Mouse (Mus musculus) liver, embryonic 14.5 days (tissue): ENCODE measurements around the gene Mchr1. TPM values are rescaled to one million over a fixed set of nuclear protein-coding genes. Genes with fewer than 3 reads are reported as not detected.
"Not testable (repeated sequence)": the region's sequence is repeated elsewhere in the genome, so short reads cannot be mapped to it uniquely, and the experiment has no call there.

Experiments used
- ATAC-seq: fragments of 200-750 bp; cut with Nextera tagmentation; 2 replicates; pipeline ENCODE4 v1.8.0; 2017; ENCODE audit warnings: moderate number of reproducible peaks, mild to moderate bottlenecking, moderate library complexity; ENCODE audit not compliant: insufficient read depth
- DNase-seq, 3 experiments: peaks; one replicate each; pipeline ENCODE4 v3.0.0-alpha.2; 2012 to 2013; ENCODE audit warnings: low read depth in 3 of 3, low spot score in 3 of 3
- H3K27ac ChIP-seq: fragments of 300-500 bp; sonication (generic); 2 replicates; pipeline ENCODE4 v1.5.1; 2014; ENCODE audit warnings: moderate library complexity, mild to moderate bottlenecking, control low read depth, inconsistent platforms
- H3K27me3 ChIP-seq: fragments of 300-500 bp; sonication (generic); 2 replicates; pipeline ENCODE4 v1.6.1; 2014; ENCODE audit warnings: mild to moderate bottlenecking, low read length, moderate library complexity; ENCODE audit not compliant: control insufficient read depth, insufficient read depth
- H3K36me3 ChIP-seq: fragments of 300-500 bp; sonication (generic); replicated peaks from 2 replicates; pipeline ENCODE4 v1.6.1; 2014; ENCODE audit warnings: low read depth; ENCODE audit not compliant: control insufficient read depth, insufficient read depth
- H3K4me1 ChIP-seq, 2 experiments: fragments of 200-500 bp in 1 of 2; fragments of 300-500 bp in 1 of 2; sonication (generic) in 1 of 2; replicated peaks; 2 replicates each; pipeline ENCODE4 v1.6.1; 2012 to 2014; ENCODE audit warnings: antibody characterized with exemption in 1 of 2, inconsistent platforms in 1 of 2, low read length in 1 of 2; ENCODE audit not compliant: control insufficient read depth in 2 of 2, insufficient read depth in 2 of 2
- H3K4me2 ChIP-seq: fragments of 300-500 bp; sonication (generic); 2 replicates; pipeline ENCODE4 v1.6.1; 2014; ENCODE audit warnings: low read depth, mild to moderate bottlenecking, control low read depth, moderate library complexity
- H3K4me3 ChIP-seq, 2 experiments: fragments of 200-500 bp in 1 of 2; fragments of 300-500 bp in 1 of 2; sonication (generic) in 1 of 2; 2 replicates each; pipeline ENCODE4 v1.5.1; 2012 to 2014; ENCODE audit warnings: low read depth in 2 of 2, low read length in 2 of 2, mild to moderate bottlenecking in 2 of 2, control low read depth in 1 of 2, inconsistent platforms in 1 of 2, moderate library complexity in 1 of 2; ENCODE audit not compliant: insufficient read depth in 1 of 2
- H3K9ac ChIP-seq: fragments of 300-500 bp; sonication (generic); replicated peaks from 2 replicates; pipeline ENCODE4 v1.6.1; 2014; ENCODE audit warnings: mild to moderate bottlenecking, control low read depth, moderate library complexity
- H3K9me3 ChIP-seq: fragments of 300-500 bp; sonication (generic); 2 replicates; pipeline ENCODE4 v1.6.1; 2016; ENCODE audit warnings: low read length, mixed read lengths; ENCODE audit not compliant: control insufficient read depth
- CTCF ChIP-seq: IDR thresholded peaks from 2 replicates; pipeline ENCODE4 v1.5.1; 2016; ENCODE audit warnings: antibody characterized with exemption, low read depth, control low read depth
- EP300 ChIP-seq: IDR thresholded peaks from 2 replicates; pipeline ENCODE4 v1.6.1; 2016; ENCODE audit warnings: antibody characterized with exemption, low read depth
- WGBS: fragments of 180-500 bp; shearing (Covaris S2); extraction: QIAGEN DNeasy Blood & Tissue Kit; methylation state at CpG from one replicate; pipeline ENCODE4 v1.1.7; 2014; ENCODE audit not compliant: insufficient replicate concordance; 5-methylcytosine and 5-hydroxymethylcytosine counted together
- polyA plus RNA-seq, 2 experiments: library from polyadenylated mRNA; depleted of rRNA in 1 of 2; stranded (reverse) in 1 of 2; unstranded in 1 of 2; fragments of >200 nt; fragmentation: Nextera tagmentation in 1 of 2; extraction: Ambion mirVana in 1 of 2; gene quantifications; 2 replicates each; pipeline versions ENCODE4 v1.2.1 to v1.2.3; 2012 to 2014

Mchr1 gene
- polyA plus RNA-seq, 2 experiments, result 0.11 TPM; not detected in 1

DNA sequence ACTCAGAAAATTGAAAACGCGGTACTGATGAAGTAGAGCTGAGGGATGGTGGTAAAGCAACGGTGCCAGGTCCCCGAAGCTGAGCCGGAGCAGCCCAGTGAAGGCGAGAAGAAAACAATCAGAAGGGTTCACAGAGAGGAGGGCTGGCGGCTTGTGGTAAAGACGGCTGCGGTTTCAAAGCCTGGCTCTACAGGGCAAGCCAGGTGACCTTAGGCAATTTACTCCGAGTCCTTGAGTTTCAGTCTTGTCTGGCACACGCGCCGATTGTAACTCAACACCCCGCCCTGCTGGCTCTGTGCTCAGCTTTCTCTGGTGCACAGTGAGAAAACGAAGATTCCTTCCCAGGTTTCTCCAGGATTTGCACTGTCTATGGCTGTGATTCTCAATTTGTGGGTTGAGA lies 22.3 kb upstream of the Mchr1 start:
- no peak for ATAC-seq
- Histone ChIP-seq H3K4me3 (no peak overlapping the region), H3K4me1 (no peaks in the 10 kb centered on the region), H3K9me3 (no peaks in the 10 kb centered on the region), H3K27me3 (no peaks in the 10 kb centered on the region), H3K9ac (no peak overlapping the region), H3K4me2 (no peak overlapping the region), H3K27ac (no peak overlapping the region), H3K36me3 (no peaks in the 10 kb centered on the region)
- 72% methylated on average over 15 of the region's 15 CpGs for WGBS
- no peak for DNase-seq
- TF ChIP-seq EP300 (no peak), CTCF (no peak)

DNA sequence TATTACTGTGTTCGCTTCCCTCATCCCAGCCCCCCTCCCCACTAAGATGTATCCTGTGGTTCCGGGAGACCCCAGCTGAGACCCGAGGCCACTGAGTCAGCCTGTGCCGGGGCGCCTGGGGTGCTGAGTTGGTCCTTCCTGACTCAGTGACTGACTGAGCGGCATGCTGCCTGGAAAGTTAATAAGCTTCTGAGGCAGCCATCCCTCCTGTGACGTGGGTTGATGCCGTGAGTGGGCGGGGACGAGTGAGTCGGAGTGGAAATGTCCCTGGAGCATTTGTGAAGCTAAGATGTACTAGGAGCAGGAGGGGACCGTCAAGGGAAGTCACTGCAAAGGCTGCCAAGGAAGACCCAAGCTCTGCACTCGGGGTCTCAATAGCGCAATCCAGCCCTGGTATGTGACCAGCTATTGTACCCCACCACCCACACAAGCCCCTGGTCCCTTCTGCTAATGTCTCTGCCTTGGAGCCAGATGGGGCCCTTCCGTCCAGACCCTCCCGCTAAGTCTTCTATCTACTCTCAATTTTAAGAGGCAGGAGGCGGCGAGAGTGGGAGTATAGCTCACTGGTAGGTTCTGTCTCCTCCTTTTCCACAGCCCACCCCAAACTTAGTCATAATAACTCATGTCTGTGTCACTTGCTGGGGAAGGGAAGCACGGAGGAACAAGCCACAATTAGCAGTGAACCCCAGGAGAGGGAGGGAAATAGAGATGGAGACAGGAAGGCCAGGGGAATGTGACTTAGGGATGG lies 18.2 kb upstream of the Mchr1 start:
- no peak overlapping the region for H3K9ac ChIP-seq
- DNase-seq, result no peak
- H3K36me3 ChIP-seq, result no peaks in the 10 kb centered on the region
- H3K27me3 ChIP-seq, result no peaks in the 10 kb centered on the region
- no peaks in the 10 kb centered on the region for H3K4me1 ChIP-seq
- no peak overlapping the region for H3K4me2 ChIP-seq
- no peak overlapping the region for H3K4me3 ChIP-seq
- WGBS, result 69% methylated on average over 19 of the region's 19 CpGs
- no peak for ATAC-seq
- H3K9me3 ChIP-seq, result no peaks in the 10 kb centered on the region
- no peak for TF ChIP-seq EP300
- TF ChIP-seq CTCF, result no peak
- H3K27ac ChIP-seq, result no peak overlapping the region

DNA sequence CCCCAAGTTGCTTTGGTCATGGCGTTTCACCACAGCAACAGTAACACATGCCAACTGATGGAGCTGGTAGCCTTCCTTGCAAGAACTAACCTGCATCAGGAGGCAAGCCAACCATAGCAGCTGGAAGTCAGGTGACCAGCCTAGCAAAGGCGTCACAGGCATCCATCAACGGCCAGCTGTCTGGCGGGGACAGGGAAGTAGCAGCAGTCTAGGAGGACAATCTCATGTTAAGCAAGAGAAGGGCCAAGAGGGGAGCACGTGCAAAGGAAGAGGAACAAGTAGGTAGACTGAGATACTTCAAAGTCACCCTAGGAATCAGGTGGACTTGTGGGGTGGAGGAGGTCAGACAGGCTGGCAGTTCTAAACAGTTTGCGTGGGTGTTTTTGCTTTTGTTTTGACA lies 16.2 kb upstream of the Mchr1 start:
- DNase-seq (no peak), ATAC-seq (no peak)
- Histone ChIP-seq H3K9ac (no peak overlapping the region), H3K4me3 (no peak overlapping the region), H3K36me3 (no peaks in the 10 kb centered on the region), H3K27me3 (no peaks in the 10 kb centered on the region), H3K27ac (no peak overlapping the region), H3K9me3 (no peaks in the 10 kb centered on the region), H3K4me2 (no peak overlapping the region), H3K4me1 (no peaks in the 10 kb centered on the region)
- TF ChIP-seq CTCF, result no peak
- no peak for TF ChIP-seq EP300
- 42% methylated on average over 6 of the region's 6 CpGs for WGBS

DNA sequence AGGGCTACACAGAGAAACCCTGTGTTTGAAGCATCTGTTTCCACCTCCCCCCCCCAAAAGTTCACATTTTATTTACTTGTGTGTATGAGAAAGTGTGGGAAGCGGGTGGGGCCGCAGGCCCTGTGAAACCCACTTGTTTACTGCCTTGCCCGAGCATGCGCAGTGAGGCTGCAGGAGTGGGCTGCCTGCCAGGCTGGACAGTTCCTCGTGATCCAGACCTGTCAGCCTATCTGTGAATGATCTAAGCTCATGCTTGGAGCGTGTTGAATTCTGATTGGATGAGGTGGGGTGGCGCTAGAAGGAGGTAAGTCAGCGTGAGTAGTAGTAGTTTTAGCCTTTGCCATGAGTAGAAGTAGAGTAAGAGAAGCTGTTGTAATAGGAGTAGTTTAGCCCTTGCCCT lies 15.2 kb upstream of the Mchr1 start:
- H3K27ac ChIP-seq, H3K4me2 ChIP-seq, DNase-seq, H3K27me3 ChIP-seq, H3K36me3 ChIP-seq, ATAC-seq, H3K9me3 ChIP-seq, H3K4me3 ChIP-seq, H3K4me1 ChIP-seq, H3K9ac ChIP-seq: not testable (repeated sequence)
- WGBS, result 63% methylated on average over 8 of the region's 8 CpGs

DNA sequence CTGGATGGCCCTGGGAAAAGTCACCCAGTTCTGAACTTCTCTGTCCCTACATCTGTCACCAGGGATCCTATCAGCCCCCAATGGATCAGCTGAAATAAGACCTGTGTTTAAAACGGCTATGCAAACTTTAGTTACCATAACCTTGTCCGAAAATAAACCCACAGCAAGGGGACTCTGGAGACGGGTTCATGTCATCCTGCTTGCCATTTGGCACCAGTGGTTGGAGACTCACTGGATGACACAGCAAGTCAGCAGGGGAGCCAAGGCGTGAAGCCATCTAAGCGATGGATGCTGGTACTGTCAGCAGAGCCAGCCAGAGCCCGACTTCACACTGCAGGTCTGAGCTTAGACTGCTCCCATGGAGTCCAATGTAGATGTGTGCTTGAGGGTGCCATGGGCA lies 13.9 kb upstream of the Mchr1 start:
- ATAC-seq, result no peak
- no peak for DNase-seq
- WGBS, result 49% methylated on average over 6 of the region's 6 CpGs

More for the DNA sequence above, 13.9 kb upstream of the Mchr1 start:
- Histone ChIP-seq H3K4me1 (no peaks in the 10 kb centered on the region), H3K36me3 (no peaks in the 10 kb centered on the region), H3K4me3 (no peak overlapping the region), H3K27me3 (no peaks in the 10 kb centered on the region), H3K27ac (no peak overlapping the region), H3K9me3 (no peaks in the 10 kb centered on the region), H3K9ac (no peak overlapping the region), H3K4me2 (no peak overlapping the region)
- TF ChIP-seq CTCF, result no peak
- no peak for TF ChIP-seq EP300
